Mouse (Mus musculus) lung, adult 18-20 months (tissue): Measurements from ENCODE around the gene Lap3.
A peak's percentile ranks its signal among the peaks of the same experiment; 100 is the strongest.

ENCODE experiments used
- DNase-seq, 2 experiments: peaks; one replicate each; pipeline ENCODE4 v3.0.0; 2022; ENCODE audit warnings: mixed read lengths in 2 of 2

Gene Lap3

DNA sequence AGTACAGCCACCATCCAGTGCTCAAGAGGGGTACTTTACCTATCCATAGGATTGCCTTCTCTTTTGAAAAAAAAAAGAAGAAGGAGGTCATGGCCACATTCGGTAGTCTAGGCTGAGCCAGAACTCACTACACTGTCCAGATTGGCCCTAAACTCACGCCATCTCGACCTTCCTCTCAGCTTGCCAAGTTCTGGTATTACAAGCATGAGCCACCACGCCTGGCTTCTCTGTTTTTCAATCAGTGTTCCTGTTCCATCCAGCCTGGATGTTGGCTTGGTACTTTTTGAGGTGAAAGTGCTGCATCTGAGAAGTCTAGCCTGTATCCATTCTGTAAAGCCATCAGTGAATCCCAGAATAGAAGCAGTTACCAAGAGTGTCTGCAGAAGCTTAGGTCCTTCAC is 3.3 kb downstream of the Lap3 start:
- no peak for DNase-seq

DNA sequence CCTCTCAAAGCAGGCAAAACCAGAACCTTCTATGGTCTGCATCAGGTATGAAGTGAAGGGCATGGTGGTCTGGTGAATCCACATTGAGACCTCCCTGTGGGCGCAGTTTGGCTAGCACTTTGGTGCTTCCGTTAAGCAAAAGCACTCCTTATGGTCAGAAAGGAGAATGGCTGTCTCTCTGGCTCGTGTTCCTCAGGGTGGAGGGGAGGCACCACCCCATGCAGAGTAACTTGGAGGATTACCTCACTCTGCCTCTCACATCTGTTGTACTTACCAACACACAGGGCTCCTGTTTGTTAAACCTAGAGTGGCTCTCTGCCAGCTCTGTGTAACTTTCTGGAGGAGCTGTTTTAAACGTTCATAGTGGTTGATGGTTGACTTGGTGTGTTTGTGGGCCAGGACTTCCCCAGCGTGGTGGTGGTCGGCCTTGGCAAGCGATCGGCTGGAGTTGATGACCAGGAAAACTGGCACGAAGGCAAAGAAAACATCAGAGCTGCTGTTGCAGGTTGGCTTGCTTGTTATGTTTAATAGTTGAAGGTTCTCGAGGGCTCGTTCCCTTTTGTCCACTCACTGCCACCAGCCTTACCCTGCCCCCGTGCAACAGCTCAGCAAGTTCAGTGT is 3.9 kb downstream of the Lap3 start:
- peak in 1 of 2 experiments; percentile 15 for DNase-seq

DNA sequence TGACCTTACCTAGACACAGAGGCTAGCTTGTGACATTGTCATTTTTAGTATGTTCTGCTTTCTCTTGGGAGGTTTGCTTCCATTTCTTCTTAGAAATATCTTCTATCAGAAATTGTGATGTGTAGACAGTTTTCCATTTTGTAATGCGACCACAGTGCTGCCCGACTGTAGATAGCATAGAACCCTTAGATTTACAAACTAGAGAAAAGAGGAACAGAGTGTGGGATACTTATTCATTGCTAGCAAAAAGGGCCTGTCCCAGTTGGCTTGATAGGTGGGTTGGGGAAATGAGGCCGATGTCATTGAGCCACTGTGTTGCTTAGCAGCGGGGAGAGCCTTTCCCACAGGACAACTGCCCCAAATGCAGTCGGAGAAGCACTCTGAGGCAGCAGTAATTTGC is 4.4 kb downstream of the Lap3 start:
- DNase-seq = no peak

DNA sequence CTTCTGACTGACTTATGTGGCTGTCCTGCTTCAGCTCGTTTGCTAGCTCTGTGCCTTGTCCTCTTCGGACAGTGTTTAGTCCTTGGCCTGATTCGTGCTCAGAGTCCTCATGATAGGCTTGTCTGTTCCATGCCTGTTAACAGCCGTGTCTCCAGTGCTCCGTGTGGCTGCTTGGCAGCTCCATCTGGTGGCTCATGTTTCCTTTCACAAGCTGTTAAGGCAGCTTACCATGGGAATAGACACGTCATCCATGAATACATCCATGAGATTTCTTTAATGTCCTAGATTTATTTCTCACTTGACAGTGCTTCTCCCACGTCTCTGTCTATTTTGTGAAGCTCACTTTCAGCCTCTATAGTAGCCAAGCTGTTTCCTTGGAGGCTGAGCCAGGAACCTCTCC is 16.9 kb downstream of the Lap3 start:
- no peak for DNase-seq

DNA sequence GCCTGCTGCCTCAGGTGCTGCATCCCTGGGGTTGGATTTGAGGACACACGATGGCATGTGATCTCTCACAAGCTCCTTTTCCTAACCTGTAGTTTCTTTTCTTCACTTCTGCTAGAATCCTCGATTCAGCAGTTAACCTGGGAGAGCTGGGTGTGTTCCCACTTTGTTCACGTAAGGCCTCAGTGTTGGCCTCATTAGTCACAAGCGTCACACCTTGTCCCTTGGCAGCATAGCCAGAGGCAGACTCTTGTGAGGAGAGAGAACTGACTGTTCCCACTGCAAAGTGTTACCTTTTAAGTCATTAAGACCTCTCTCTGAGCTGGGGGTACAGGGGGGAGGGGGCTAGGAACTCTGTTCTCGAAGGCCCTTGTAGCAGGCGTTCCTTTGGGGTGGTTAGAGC is 19.7 kb downstream of the Lap3 start:
- no peak for DNase-seq

DNA sequence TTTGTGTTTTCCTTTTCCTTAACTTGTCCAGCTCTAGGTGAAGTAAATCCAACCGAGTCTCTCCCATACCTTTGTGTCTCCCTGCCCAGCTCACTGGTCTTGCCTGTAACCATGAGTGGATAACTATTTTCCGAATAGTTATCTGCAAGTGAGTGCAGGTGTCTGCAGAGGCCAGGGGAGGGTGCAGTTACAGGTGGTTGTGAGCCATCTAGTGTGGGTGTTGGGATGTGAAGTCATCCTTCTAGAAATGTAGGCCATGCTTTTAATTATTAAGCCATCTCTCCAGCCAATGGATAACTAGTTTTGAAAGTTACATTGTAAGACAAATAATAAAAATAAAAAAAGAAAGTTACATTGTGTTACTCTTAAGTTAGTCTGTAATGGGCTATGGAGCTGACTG is 20.3 kb downstream of the Lap3 start:
- no peak for DNase-seq

DNA sequence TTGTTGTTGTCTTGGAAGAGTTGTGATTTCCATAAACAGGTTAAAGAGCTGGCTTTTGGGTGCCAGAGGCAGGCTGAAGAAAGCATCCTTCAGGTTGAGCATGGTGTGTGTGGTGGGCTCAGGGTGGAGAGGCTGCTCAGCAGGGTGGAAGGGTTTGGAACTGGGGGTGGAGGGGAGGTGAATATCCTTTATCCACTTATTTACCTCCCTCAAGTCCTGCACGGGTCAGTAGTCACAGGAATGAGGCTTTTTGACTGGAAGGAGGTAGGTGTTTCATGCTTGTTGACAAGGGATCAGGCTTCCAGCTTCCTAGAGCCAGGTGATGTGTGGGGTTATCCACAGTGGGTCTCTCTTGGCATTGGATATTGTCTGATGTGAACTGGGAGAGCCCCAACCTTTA is 21.4 kb downstream of the Lap3 start:
- no peak for DNase-seq

DNA sequence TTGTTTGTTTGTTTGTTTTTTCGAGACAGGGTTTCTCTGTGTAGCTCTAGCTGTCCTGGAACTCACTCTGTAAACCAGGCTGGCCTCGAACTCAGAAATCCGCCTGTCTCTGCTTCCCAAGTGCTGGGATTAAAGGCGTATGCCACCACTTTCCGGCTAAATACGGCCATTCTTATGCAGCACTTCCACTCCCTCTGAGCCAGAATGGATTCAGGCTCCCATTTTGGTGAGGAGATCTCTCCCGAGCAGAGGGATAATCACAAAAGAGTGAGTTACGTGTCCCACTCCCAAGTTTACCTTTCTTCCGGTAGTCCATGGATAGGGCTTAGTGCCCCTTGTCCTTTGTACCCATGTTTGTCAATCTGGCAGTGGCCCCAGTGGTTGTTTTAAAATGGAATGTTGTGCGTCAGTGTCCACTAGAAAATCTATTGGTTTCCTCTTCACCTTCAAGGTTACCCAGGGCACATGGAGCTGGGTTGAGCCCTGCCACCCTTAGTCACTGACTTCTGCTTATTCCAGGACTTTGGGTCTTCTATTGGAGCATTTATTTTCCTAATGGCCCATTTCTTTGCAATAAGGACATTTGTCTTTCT is 22.1 kb downstream of the Lap3 start:
- no peak for DNase-seq

DNA sequence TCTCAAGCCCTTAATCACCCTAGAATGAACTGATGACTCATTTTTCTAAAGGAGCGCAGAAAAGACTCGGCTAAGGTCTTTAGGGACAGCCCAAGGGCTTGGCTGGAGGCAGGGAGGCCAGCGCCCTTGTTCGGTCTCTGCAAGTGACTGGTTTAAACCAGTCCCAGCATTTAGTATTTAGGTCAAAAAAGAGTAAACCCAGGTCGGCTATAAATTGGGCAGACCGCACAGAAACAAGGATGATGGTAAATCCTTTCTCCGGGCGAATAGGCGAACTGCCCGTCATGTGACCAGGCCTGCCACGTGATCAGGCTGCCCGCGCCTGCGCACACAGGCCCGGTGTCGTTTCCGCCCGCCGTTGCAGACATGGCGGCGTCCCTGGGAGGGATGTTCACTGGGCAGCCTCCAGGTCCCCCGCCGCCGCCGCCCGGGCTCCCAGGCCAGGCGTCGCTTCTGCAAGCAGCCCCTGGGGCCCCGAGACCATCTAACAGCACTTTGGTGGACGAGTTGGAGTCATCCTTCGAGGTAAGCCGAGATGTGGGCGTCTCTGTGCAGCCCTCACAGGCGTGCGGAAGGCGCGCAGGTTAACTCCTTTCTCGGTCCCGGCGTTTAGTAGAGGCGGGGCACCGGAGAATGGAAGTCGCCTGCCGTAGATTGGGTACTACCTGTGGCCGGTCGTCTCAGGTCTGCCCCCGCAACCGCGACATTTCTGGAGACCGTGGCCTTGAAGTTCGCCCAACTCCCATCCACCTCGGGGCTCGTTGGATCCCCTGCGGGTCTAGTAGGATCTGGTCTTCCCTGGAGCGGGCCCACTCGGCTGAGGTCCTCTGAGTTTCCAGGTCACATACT is 27.0 kb downstream of the Lap3 start, which contains the start of gene Med28:
TSS of gene Med28 (plus strand) at position 270 of the 849 bp plus-strand sequence.
- DNase-seq = peak; percentile 92 to 95

DNA sequence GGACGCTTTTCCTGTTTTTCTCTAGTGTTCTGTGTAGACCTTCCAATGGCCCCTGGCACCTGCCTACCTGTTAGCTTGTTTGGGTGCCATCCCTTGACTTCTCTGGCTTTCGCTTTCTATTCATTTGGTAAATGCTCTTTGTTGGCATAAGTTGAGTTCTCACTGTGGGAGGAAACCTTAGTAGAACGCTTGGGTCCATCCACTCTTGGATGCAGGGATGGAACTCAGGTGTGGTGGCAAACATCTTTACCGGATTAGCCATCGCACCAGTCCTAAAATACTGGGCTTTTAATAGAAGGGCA is 27.6 kb downstream of the Lap3 start:
- DNase-seq = no peak

DNA sequence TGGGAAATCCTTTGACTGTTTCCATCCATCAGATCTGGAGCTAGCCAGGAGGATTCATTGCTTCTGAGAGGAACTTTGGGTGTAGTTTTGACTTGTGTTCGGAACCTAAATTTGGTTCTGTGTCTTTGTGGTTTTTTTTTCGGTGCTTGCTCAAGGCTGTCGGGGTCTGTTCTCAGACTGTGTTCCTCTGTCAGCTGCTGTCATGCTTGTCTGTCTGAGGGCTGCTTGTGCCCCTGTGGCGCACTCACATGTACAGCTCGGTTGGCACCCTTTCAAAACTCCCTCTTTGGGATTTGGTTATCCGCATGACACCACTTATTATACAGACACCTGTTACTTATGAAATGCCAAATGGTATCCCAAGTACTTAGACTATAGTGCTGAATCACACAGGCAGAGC is 28.4 kb downstream of the Lap3 start:
- no peak for DNase-seq

DNA sequence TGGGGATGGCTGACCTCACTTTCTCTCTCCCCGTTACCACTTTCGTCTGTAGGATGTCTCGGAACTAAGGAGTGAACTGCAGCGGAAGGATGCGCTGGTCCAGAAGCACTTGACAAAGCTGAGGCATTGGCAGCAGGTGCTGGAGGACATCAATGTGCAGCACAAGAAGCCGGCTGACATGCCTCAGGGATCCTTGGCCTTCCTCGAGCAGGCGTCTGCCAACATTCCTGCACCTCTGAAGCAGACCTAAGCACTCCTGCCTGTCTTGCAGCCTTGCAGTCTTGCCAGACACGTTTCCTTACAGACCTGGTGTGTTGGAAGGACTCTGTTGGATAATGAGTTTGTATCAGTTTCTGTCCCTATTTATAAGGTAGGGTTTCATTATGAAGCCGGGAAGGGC is 31.9 kb downstream of the Lap3 start:
- no peak for DNase-seq

DNA sequence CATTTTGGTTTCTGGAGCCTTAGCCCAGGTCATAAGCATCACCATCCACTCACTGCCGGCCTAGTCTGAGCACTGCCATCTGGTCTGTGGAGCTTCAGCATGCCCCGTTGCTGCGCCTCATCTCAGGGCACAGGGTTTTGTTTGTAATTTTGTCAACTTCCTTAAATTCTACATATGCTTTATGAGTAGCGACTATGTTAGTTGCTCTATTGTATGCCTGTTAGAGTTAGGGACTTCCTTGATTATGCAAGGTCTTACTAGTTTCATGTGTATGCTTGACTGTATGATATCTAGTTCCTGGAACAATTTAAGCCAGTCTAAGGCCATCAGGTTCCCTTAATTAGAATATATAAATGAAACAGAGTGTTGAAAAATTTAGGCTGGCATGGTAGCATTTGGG is 33.2 kb downstream of the Lap3 start:
- no peak for DNase-seq

DNA sequence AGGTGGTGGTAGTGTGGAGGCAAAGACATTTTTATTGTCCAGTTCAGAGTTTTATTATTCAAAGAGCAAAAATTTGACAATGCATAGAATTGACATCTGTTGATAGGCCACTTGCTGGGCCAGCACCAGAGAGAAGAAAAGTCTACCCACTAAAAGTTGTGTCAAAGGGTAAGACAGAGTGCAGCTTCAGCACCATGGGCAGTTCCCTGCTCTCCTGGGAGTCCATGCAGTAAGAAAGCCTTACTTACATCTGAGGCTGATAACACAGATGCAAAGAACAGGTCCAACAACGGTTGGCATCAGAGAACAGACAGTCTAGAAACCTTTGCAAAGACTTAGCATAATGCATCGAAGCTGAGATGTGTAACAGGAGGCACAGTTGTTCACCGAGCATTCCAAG is 36.5 kb downstream of the Lap3 start:
- no peak for DNase-seq

DNA sequence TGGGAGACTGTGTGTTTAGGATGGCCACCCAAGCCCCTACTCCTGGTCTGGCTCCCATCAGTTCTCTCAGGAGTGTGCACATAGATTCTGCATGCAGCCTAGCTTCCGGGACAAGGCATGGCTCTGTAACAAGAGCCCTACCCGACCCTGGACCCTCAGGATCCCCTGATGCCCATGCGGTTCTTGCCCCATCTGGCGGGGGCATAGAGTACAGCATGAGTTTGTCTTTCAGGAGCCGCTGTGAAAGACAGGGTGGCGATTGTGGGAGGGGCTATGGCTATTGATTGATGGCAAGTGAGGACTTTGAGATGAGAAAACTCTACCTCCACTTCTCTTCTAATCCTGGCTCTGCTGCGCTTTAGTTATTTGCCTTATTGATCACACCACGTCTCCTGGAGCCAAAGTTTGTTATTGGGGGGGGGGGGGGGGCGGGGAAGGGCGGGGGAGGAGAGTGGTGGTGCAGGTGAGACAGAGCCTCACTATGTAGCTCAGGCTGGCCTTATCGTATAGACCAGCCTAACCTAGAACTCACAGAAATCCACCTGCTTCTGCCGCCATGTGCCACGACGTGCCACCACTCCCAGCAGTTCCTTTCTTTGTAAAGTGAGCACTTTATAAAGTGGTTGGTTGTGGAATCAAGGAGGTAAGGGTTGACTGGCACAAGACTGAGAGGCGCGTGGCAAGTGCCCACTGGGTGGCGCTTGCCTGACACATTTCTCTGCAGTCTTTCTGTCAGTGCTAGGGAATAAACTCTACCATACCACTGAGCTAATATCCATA is 41.3 kb downstream of the Lap3 start:
- DNase-seq = peak; percentile 68 to 80

DNA sequence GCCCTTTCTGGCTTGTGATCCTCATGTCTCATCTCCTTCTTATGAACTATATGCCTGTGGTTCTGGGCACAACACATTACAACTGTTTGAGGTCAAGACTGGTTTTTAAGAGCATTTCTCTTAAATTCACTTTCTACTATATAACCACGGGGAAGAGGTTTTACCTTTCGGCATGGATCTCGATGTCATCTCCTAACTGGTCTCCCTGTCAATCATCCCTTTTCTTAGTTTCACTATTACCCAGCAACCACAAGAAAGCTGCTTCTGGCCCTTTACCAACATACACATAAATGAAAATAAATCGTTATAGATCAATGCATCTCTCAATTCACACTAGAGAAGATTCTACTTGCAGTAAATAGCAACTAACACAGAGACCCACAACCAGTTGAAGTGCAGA is 42.0 kb downstream of the Lap3 start:
- DNase-seq = no peak

DNA sequence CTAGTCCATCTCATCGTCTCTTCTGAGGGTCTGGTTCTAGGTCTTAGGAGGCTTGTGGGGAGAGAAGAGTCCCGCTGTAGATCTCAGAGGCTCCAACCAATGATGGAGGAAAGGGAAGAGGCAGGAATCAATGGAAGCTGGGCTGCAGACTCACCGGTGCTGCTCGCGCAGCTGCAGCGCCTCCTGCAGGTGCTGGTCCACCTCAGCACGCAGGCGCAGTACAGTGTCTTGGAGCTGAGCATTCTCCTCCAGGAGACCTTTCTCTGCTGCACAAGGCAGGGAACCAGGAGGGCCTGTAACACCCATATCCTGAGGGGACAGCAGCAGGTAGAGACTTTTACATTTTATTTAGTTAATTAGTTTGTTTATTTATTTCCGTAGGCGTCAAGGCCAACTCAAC is 46.3 kb downstream of the Lap3 start:
- DNase-seq = no peak

DNA sequence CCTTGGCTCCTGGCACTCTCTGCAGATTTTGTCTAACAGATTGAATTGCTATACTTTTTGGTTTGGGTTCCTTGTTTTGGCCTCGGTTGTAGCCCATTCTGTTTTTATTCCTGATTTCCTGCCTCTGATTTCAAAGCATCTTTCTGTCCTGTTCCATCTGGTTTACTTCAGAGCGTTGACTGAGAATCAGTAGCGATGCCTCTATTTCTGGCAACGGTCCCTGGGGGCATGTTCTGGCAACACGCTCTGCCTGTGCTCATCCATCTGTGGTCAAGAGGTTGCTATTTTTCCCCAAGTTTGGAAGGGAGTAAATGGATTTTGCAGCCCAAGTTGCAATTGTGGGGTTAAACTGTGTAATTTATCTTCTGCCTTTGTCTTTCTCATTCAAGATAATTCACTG is 50.2 kb downstream of the Lap3 start:
- no peak for DNase-seq

DNA sequence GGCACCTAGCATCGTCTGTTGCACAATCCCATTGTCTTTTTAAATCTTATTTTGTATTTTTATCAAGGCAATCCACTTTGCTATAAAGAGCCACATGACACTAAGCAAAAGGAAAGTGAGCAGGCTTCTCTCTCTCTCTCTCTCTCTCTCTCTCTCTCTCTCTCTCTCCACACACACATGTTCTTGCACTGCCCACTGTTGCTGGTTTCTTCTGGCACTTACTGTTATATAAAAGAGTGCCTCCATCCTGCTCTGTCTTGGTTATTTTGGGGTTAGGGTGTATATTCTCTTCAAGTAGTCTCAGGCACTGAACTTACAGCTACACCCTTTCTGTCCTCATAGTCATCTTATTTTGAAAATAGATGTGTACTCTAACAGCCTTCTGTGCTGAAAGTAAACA is 56.4 kb downstream of the Lap3 start:
- DNase-seq = no peak
